Mouse (Mus musculus) central nervous system, embryonic 11.5 days (tissue): ENCODE data around the gene Spred1. TPM values are rescaled to one million over a fixed set of nuclear protein-coding genes. Genes with fewer than 3 reads are reported as not detected.

Source experiments
- polyA plus RNA-seq: library from polyadenylated mRNA; depleted of rRNA; stranded (reverse); fragments of >200 nt; gene quantifications from 2 replicates; pipeline ENCODE4 v1.2.3, GENCODE M21; 2012; rRNA removed

The Spred1 gene
- polyA plus RNA-seq: 15.8 and 24.1 TPM in 2 replicates

GRCm38 (mm10) chr2:117121212-117121983 lies at the start of gene Spred1:
Gene Spred1, plus strand, starts transcription at chr2:117121374.

Other genes starting within 250 kb of the Spred1 start
- not detected in 2 replicates for gene Tmco5, start 242.7 kb upstream of the Spred1 start, polyA plus RNA-seq
- 53.0 and 54.6 TPM in 2 replicates for gene Fam98b, start 128.4 kb downstream of the Spred1 start, polyA plus RNA-seq
- gene Rasgrp1, start 221.6 kb downstream of the Spred1 start, polyA plus RNA-seq: 1.7 and 2.2 TPM in 2 replicates